Mouse (Mus musculus): Measurements from ENCODE around the gene Tekt1. TPM values are rescaled to one million over a fixed set of nuclear protein-coding genes. Genes with fewer than 3 reads are reported as not detected.

Gene Tekt1
- total RNA-seq, 2 experiments from 2014 or later = 2.2 to 3.1 TPM

DNA sequence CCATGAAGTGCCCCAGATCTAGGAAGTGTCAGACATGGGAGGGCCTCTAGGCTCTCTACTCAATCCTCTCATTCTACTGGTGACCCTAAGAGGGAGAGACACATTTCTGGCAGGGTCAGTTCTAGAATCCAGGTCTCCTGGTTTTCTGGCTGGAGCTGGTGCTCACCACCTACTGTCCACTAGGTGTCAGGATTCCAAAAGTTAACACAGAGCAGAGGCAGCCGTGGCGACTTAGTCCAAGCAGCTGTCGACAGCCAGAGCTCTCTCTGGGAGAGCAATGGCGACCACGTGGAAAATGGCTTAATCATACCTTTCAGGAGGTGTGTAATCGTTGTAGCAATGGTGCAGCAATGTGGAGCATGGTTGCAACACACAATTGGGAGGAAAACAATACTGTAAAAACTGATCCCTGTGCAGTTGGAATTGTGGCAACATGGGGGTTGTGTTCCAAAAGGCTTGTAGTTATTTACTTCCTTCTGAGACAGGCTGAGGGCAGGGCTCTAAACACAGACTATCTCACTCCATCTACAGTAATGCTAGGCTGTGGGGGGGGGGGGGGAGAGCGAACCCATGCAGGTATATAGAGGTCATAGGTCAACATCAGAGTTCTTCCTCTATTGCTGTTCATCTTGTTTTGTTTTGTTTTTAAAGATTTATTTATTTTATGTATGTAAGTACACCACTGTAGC, 19.5 kb downstream of the Tekt1 start:
- peak; percentile 48 to 56 for DNase-seq

DNA sequence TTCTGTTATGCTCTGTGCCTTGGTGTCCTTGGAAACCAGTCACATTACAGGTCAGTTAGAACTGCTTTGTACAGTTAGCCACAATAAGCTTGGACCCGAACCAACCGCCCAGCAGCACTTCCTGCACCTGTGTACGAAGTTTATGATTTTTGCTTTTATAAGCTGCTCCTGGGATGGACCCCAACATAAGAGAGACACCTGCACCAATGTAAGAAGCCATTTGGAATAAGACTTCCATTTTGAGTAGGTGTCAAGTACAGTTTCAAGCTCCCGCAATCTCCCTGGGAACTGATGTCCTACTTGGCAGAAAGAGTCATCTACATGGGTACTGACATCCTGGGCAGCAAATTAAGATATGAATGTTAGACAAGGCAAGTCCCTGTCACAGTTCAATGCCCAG, 22.5 kb downstream of the Tekt1 start:
- no peak for DNase-seq

DNA sequence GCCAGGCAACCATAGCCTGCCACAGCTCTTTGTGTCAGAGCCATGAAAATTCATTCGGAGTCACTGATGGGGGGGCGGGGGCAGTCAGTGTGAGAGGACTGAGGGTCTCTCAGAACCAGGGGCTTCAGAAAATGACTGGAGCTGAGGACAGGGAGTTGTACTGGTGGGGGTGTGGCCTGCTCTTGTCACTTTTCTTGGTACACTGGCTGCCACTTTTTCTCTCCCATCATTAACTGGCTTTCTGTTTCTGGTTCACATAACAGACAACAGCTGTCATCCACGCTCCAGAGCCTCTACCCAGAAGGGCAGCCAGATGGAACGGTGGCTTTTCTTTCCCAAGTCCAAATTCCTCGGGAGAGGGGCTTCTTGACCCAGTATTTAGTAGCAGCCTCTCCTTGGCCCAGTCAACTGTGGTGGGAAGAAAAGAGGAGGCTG, 23.8 kb downstream of the Tekt1 start:
- no peak for DNase-seq

DNA sequence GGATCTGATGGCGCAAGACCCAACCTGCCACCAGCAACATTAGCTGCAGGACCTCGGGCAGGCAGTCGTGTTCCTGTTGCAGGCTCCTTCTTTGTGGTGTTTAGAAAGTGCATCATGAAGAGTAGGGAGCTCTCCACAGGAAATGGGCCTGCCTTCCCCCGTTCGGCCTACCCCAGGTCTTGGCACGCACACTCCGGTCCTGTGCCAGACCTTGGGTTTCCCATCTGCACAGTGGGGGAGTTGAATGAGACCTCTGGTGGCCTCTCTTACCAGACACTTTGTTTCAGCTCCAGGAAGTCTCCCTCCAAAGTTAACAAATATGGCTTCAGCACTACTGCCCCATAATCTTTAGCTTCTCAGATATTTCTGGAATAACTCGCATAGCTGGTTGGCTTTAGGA, 25.5 kb downstream of the Tekt1 start:
- no peak for DNase-seq

DNA sequence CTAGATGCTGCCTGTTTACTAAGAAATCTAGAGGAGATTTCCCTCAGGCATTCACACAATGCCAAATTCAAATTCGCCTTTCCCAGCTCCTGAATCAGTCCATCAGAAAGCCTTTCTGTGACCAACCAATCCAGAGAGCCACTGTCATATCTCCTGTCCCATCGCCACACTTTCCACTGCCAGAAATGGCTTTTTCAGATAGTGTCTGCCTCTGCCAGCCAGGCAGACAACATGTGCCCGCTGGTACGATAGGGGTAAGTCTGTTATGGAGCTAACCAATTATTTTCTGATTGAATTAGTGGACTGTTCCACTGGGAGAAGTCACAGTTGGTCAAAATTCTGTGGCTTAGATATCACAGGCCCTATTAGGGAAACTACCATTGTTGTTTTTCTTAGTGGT, 27.6 kb downstream of the Tekt1 start:
- no peak for DNase-seq

DNA sequence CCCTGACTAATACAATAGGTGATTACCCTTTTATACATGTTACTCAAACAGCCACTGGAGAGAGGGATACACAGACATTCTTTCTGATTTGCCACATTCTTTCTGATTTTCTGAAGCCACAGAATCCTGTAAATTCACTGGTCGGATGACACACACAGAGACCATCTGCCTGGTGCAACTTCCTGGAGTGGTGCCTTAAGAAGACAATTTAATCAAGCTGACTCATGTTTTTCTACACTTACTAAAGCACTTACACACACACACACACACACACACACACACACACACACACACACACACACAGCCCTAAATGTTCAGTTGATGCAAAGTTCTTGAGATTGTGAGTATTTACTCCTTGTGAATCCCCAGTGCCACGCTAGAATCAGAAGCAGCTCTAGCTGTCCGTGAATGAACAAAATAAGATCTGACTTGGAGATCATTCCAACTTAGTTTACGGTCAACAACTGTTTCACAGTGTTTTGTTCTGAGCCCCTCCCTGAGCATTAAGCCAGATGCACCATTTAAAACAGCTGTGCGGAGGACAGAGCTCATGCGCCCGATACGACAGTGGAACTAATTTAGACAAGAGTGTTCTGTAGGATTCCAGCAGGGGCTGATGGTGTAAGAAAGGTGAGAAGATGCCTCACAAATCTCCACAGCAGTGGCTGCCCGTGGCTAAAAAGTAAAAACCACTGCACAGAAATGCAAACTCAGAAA, 29.1 kb downstream of the Tekt1 start:
- DNase-seq = no peak

DNA sequence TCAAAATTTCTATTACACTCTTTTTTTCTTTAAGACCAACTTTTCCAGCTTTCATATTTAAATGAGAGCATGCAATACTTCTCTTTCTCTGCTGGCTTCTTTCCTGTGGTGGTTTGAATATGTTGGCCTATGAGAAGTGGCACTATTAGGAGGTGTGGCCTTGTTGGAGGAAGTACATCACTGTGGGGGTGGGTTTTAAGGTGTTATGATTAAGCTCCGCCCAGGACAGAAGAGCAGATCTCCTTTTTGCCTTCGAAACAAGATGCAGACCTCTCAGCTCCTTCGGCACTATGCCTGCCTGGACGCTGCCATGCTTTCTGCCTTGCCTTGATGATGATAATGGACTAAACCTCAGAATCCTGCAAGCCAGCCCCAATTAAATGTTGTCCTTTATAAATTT, 36.5 kb downstream of the Tekt1 start:
- no peak for DNase-seq

DNA sequence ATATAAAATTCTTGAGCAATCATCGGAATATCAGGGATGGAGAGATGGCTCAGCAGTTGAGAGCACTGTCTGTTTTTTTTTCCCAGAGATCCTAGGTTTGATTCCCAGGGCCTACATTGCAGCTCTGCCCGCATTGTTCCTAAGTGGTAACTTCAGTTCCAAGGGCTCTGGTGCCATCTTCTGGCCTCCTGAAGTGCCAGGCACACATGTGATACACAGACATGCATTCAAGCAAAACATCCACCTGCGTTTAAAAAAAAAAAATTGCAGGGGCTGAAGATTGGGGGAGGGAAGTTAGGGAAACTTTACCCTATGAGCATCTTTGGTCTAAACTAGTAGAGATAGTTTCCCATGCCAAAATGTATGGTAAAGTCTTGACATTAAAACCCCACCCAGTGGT, 37.8 kb downstream of the Tekt1 start:
- no peak for DNase-seq

DNA sequence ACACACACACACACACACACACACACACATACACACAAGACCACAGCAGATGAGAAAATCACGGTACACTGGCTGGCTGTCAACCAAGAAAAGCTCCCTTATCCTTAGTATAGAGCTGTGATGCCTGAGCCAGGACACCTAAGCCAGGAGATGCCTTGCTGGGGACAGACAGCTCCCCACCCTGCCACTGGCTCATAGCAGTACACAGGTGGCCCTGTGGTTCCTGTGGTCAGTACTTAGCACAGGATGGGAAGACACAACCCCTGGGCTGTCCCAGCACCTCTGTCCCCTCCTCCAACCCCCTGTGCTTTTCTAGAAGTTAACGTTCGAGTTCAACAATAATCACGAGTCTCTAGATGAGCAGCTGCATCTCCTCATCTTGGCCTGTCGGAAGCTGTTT, 44.2 kb downstream of the Tekt1 start:
- DNase-seq = no peak

DNA sequence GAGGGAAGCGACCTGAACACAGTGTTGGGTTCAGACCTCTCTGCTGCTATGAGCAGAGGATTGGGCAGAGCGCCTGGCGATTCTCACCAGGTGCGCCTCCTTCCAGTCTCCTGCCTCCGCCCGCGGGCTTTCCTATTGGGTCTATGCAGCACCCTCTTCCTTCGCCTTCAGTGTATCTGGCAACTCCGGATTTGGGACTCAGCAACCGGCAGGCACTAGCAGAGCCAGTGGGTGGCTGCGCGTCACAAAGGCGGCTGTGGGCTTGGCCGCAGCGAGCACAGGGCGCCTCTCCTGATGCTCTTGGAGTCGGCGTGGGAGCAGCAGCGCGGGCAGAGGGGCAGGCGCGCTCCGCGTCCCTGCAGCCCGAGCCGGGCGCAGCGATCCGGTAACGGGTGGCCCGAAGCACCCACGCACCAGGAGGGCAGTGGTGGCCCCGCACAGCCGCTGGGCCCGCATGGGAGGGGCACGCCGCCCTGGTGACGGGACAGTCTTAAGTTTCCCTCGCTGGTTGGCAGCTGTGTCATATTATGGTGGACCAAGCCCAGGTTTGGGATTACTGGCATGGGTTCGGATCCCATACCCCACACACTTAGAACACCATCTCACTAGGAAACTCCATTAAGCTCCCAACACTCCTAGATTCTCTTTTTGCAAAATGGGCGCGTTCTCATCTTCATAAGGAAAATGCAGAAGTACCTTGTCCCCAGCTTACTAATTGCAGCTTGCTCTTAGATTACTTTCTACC, 47.9 kb downstream of the Tekt1 start, which contains the start of gene Fbxo39:
Fbxo39 (plus strand) TSS at position 294 of the 745 bp plus-strand sequence.
- DNase-seq = peak; percentile 29 to 34

DNA sequence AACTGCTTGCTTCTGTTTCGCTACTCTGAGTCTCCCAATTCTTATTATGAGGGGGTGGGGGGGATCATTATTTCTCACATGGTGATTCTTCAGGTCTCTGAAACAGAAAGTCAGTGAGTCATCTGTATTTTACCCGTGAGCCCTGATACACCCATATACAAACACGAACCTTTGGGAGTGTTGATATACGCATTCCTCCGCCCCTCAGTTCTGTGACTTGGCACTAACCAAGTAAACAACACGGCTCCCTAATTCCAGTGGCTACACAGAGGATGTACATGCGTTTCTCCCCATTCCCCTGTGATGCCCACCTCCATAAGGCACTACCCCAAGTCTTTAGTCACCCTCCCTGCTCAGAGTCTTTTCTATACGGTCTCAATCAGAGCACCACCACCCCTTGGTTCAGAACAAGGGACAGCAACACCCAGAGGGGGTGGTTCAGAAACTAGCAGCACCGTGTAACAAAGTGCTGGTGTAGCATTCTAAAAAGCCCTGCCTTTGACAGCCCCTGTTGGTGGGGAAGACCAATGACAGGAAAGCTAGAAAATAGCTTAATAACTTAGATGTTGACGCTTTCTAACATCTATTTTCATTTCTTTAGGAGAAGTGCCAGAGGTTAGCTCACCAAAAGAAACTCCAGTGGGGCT, 50.8 kb downstream of the Tekt1 start:
- no peak for DNase-seq

DNA sequence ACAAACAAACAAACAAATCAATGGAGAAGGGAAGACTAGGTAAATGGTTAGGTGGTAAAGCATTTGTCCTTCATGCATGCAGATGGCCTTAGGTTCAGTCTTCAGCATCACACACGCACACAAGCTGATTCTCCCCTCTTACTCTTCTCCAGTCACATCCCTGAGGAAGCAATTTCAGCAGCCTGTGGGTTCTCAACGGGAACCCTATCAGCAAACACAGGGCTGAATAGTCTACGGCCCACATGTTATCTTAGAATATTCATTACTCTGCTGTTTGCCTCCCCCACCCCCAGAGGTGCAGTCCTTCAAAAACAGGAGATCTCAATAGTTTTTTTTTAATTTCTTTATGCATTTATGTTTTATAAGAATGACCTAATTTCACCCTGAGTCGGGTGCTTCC, 51.8 kb downstream of the Tekt1 start:
- DNase-seq = no peak

DNA sequence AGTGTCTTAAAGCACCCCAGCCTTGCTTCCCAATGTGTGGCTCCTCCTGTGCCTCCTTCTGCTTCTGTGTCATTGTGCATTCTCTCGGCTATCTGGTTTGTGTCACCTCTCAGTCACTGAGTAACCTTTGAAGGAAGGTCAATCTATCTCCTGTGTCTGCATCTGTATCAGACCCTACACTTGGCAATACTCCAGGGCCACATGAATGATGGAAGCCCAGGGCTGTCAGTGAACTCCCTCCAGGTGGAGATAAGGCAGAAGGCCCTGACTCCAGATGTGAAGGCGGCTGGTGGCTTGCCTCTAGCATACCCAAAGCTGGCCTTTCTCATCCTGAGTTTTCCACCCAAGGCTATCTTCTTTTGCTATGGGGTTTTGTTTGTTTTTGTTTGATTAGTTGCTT, 53.3 kb downstream of the Tekt1 start:
- no peak for DNase-seq

DNA sequence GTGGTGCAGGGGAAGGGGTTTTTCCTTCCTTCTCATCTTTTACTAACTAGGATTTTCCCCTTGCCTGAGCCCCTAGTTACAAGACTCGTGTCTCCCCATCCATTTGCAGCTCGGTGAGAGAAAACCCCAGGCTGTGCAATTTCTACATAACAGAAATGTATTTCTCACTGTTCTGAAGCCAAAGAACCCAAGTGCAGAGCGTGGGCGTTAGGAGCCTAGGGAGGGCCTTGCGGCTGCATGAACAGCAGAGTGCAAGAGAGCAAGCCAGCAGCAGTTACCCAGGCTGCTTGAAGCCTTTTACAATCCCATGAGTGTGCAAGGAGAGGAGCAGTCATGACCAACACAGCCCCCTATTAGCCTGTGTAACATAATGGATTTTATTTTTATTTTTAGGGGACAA, 54.8 kb downstream of the Tekt1 start:
- peak; percentile 15 to 28 for DNase-seq

DNA sequence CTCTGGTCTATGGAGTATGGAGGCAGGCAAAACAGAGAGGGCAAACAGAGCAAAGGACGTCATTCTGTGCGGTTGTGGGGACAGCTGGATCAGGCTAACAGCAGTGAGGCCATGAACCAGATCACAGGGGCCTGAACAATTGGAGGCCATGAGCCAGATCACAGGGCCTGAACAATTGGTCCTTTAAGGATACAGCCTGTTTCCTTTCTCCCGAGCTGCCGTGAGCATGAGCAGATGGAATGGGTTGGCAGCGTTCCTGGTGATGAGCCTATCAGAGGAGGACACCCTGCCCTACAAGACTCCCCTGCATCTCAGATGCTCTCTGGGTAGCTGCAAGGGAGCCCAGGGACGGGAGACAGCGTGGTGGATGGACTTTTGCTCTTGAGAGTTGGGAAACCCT, 60.0 kb downstream of the Tekt1 start:
- peak; percentile 74 to 76 for DNase-seq

DNA sequence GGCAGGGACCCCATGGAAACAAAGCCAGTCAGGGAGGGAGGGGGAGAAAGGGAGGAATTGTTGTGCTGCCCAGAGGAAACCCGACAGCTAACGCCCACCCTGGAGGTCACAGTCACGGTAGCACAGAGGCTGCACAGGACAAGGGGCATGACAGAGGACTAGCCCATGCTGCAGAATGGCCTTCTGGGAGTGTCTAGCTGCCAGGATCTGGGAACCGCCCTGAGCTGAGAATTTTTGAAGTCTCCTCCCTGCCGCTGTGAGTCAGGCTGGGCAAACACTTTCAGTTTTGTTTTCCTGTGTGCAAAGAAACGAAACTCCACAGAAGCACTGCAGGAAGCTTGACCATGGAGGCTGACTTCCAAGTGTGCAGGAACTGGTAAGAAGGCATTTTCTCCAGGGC, 60.9 kb downstream of the Tekt1 start, which contains the start of gene Xaf1:
Xaf1 (plus strand) TSS at position 296 of the 400 bp plus-strand sequence.
- DNase-seq = peak in 1 of 2 experiments; percentile 16

Small RNA genes lying within 50 kb of the gene (microRNA-seq; reads per million reads assigned to microRNA genes)
- gene Mir6338 = 0 reads per million in 2 experiments

Other genes with a start within 250 kb of the Tekt1 start
- 10 to 100 TPM; 26.0 to 27.9 TPM for gene Pitpnm3, start 226.7 kb downstream of the Tekt1 start, total RNA-seq (2021)
- 10 to 100 TPM; 11.7 to 12.4 TPM for gene Gm43951, start 155.6 kb downstream of the Tekt1 start, total RNA-seq (2021)
- gene 4933427D14Rik, start 155.0 kb downstream of the Tekt1 start, total RNA-seq (2021) = 10 to 100 TPM; 25.5 to 30.7 TPM
- 10 to 100 TPM; 33.0 to 36.4 TPM for gene Txndc17, start 154.9 kb downstream of the Tekt1 start, total RNA-seq (2021)
- 10 to 100 TPM; 12.6 to 15.8 TPM for gene Med31, start 146.8 kb downstream of the Tekt1 start, total RNA-seq (2021)
- gene Slc13a5, start 95.2 kb downstream of the Tekt1 start, total RNA-seq (2021) = 1 to 10 TPM; 6.5 to 6.9 TPM
- 1 to 10 TPM; 3.6 to 5.8 TPM for gene Xaf1, start 60.8 kb downstream of the Tekt1 start, total RNA-seq (2021)
- not detected for gene Fbxo39, start 48.0 kb downstream of the Tekt1 start, total RNA-seq (2021)
- 1 to 10 TPM; 1.5 to 2.7 TPM for gene Smtnl2, start 49.3 kb upstream of the Tekt1 start, total RNA-seq (2021)
- gene Ggt6, start 73.1 kb upstream of the Tekt1 start, total RNA-seq (2021) = not detected
- 10 to 100 TPM; 51.3 to 52.2 TPM for gene Mybbp1a, start 78.9 kb upstream of the Tekt1 start, total RNA-seq (2021)
- 100 to 1,000 TPM in 1 of 2 experiments, 10 to 100 TPM in 1; 91.4 to 129 TPM for gene Spns2, start 127.5 kb upstream of the Tekt1 start, total RNA-seq (2021)
- gene Spns3, start 188.1 kb upstream of the Tekt1 start, total RNA-seq (2021) = under 1 TPM; 0.25 to 0.30 TPM
- 10 to 100 TPM; 47.7 to 49.7 TPM for gene Ube2g1, start 244.8 kb upstream of the Tekt1 start, total RNA-seq (2021)

Measured in layer of hippocampus, postnatal 36 days (tissue).